In the genomic region with DNA sequence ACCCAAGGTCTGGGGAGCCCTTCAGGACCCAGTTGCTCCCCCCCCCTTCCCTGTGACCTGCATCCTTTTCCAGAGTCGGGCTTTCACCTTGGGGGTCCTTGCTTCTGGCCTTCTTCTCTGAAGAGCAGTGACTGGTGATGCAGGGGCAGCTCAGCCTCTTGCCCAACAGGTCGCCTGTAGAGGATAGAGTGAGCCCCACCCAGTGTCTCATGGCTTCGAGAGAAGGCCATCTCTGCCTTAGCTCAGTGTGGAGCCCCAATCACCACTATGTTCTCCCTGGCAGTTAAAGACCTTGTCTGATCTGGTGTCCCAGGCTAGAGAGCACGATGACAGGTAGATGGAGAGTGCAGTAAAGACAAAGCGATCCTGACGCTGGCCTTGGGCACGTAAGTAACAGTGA, we compare ENCODE assay signal across 15 mouse cellular contexts. TPM values are rescaled to one million over a fixed set of nuclear protein-coding genes. Genes with fewer than 3 reads are reported as not detected.
DNase-seq lines count a peak whose midpoint lies in the region; ATAC-seq and TF ChIP-seq lines count a peak whose summit lies in the region.
"Had no signal": no experiment of that assay in that cellular context is flagged by ENCODE, and none has a peak within 500 bp of the region (broad histone marks: within the 10 kb centered on the region; RNA-seq: fewer than 3 reads in every experiment).

No protein-coding gene starts in this region.

- DNase-seq in cerebellum, adult 9-11 months, result peak; percentile 13
- no peak for DNase-seq in cerebellum, postnatal 36 days
- DNase-seq in spleen, adult 2 months (ENCODE audit: low read depth in 1 of 2, low spot score in 2 of 2), result no peak
- no peak for DNase-seq in spleen, adult 12 weeks (ENCODE audit: low spot score)
- DNase-seq in kidney, postnatal 25 days, result no peak
- DNase-seq in thymus, postnatal 0 days (ENCODE audit: low spot score), result no peak
- DNase-seq: cerebellum, adult 8-10 months; gastrocnemius, postnatal 36 days; layer of hippocampus, adult 9-11 months had no signal

- peaks cover 9% of the 10 kb centered on the region for H3K36me3 ChIP-seq in spleen, adult 2 months (ENCODE audit: control insufficient read depth, insufficient read depth, low read length)

- peaks cover 13% of the 10 kb centered on the region for H3K27me3 ChIP-seq in spleen, adult 2 months (ENCODE audit: control insufficient read depth, insufficient read depth, low read length)
- H3K27me3 ChIP-seq: CH12.LX had no signal

- peaks cover 12% of the 10 kb centered on the region for H3K4me1 ChIP-seq in spleen, adult 2 months (ENCODE audit: control insufficient read depth, insufficient read depth, insufficient read length)

- WGBS in spleen, adult 2 months, result 57% methylated on average over 7 of the region's 7 CpGs

- TF ChIP-seq POLR2A in spleen, adult 2 months (IDR thresholded peaks at IDR 0.05; ENCODE audit: low read depth, low read length), result no peak

- peak overlapping the region; percentile 12; the same call in 1 of the 2 replicates for H3K27ac ChIP-seq in spleen, adult 2 months (ENCODE audit: insufficient read depth, low read length)
- H3K27ac ChIP-seq: kidney, embryonic 15.5 days; lung, embryonic 15.5 days had no signal

- no peak overlapping the region for H3K4me3 ChIP-seq in spleen, adult 2 months (ENCODE audit: extremely low read depth, insufficient read depth, insufficient read length)
- H3K4me3 ChIP-seq: kidney, embryonic 15.5 days; lung, embryonic 15.5 days; megakaryocyte, embryonic 14.5 days had no signal

- 0 out of 2 replicates have a peak, but pooled peaks have one; percentile 1 for ATAC-seq in megakaryocyte progenitor cell, adult 5-6 weeks (replicated peaks; ENCODE audit: poor library complexity)
- no peak for ATAC-seq in cerebellum, adult (ENCODE audit: insufficient number of reproducible peaks, low FRiP score, low TSS enrichment)

- no peak for TF ChIP-seq CTCF in spleen, adult 2 months (IDR thresholded peaks at IDR 0.05; ENCODE audit: extremely low read depth, insufficient read depth, insufficient read length, insufficient replicate concordance)

RNA-seq across cellular contexts. Expression of a gene that starts 3.3 kb away (rescaled TPM):
- polyA plus RNA-seq in spleen, adult 2 months (2012; rRNA removed), result 14.8 and 17.3 TPM in 2 replicates
- not detected in 2 replicates for total RNA-seq in megakaryocyte progenitor cell, adult 5-6 weeks (2015)
- total RNA-seq in megakaryocyte progenitor cell, adult 5-6 weeks (2017), result 0.12 and 0.30 TPM in 2 replicates
- polyA plus RNA-seq in thymus, postnatal 0 days (2015; fragmentation: Nextera tagmentation; extraction: Ambion mirVana), result 0.32 and 0.59 TPM in 2 replicates

RNA-seq across cellular contexts. Expression of a gene that starts 16.3 kb away (rescaled TPM):
- 83.1 and 103 TPM in 2 replicates for polyA plus RNA-seq in spleen, adult 2 months (2012; rRNA removed)
- total RNA-seq in megakaryocyte progenitor cell, adult 5-6 weeks (2015), result 72.3 and 81.6 TPM in 2 replicates
- total RNA-seq in megakaryocyte progenitor cell, adult 5-6 weeks (2017), result 122 and 140 TPM in 2 replicates
- 82.9 and 89.1 TPM in 2 replicates for polyA plus RNA-seq in thymus, postnatal 0 days (2015; fragmentation: Nextera tagmentation; extraction: Ambion mirVana)

RNA-seq across cellular contexts. Expression of a gene that starts 17.5 kb away (rescaled TPM):
- 54.7 and 62.7 TPM in 2 replicates for polyA plus RNA-seq in spleen, adult 2 months (2012; rRNA removed)
- total RNA-seq in megakaryocyte progenitor cell, adult 5-6 weeks (2015), result 11.6 and 18.4 TPM in 2 replicates
- 12.8 and 15.5 TPM in 2 replicates for total RNA-seq in megakaryocyte progenitor cell, adult 5-6 weeks (2017)
- 15.6 and 16.3 TPM in 2 replicates for polyA plus RNA-seq in thymus, postnatal 0 days (2015; fragmentation: Nextera tagmentation; extraction: Ambion mirVana)

RNA-seq across cellular contexts. Expression of a gene that starts 36.5 kb away (rescaled TPM):
- 0.87 and 1.0 TPM in 2 replicates for polyA plus RNA-seq in spleen, adult 2 months (2012; rRNA removed)
- total RNA-seq in megakaryocyte progenitor cell, adult 5-6 weeks (2015), result 0.12 TPM in 1 of 2 replicates, not detected in the other
- 0.08 TPM in 1 of 2 replicates, not detected in the other for total RNA-seq in megakaryocyte progenitor cell, adult 5-6 weeks (2017)
- polyA plus RNA-seq in thymus, postnatal 0 days (2015; fragmentation: Nextera tagmentation; extraction: Ambion mirVana), result 0.96 and 1.0 TPM in 2 replicates

RNA-seq across cellular contexts. Expression of a gene that starts 49.0 kb away (rescaled TPM):
- polyA plus RNA-seq in spleen, adult 2 months (2012; rRNA removed), result 10.6 TPM in 2 replicates
- 0.46 and 0.62 TPM in 2 replicates for total RNA-seq in megakaryocyte progenitor cell, adult 5-6 weeks (2015)
- 0.07 and 0.12 TPM in 2 replicates for total RNA-seq in megakaryocyte progenitor cell, adult 5-6 weeks (2017)
- polyA plus RNA-seq in thymus, postnatal 0 days (2015; fragmentation: Nextera tagmentation; extraction: Ambion mirVana), result 11.4 and 11.9 TPM in 2 replicates
